8 mouse cellular contexts compared by ENCODE assay signal in the genomic region with DNA sequence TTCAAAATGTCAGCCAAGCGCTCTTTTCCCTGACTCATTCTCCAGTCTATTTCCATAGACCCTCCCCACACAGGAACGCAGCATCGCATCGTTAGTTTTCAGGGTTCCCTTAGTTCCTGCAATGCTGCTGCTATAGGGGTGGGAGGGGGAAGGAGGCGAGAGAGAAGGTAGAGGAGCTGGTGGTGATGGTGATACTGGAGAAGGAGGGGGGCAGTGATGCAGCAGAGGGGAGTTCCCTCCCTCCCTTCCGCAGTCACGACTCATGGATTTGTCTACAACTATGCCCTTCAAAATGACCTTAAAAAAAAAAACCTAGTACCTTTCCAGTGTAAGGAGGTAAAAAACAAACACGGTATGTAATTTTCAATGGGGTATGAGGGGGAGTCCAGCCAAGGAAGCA. TPM values are rescaled to one million over a fixed set of nuclear protein-coding genes. Genes with fewer than 3 reads are reported as not detected.
DNase-seq lines count a peak whose midpoint lies in the region; ATAC-seq and TF ChIP-seq lines count a peak whose summit lies in the region.

No protein-coding gene starts in this region.

- DNase-seq in layer of hippocampus, adult 2 months (ENCODE audit: low spot score in 2 of 2): peak in 1 of 2 experiments; percentile 39
- DNase-seq in layer of hippocampus, adult 18-20 months (ENCODE audit: low spot score in 2 of 2): no peak
- peak; percentile 62 for DNase-seq in ZHBTc4 (ENCODE audit: low read depth, low spot score)
- no peak for DNase-seq in layer of hippocampus, adult 11-12 months (ENCODE audit: low spot score)
- no peak for DNase-seq in layer of hippocampus, postnatal 14 days (ENCODE audit: low spot score in 2 of 2)

- H3K4me2 ChIP-seq in embryonic facial prominence, embryonic 15.5 days (replicated peaks): peak overlapping the region; percentile 92
- peak overlapping the region; percentile 88 for H3K4me2 ChIP-seq in limb, embryonic 13.5 days (replicated peaks)
- H3K4me2 ChIP-seq in stomach, embryonic 16.5 days (ENCODE audit: low read depth, low read length): peak overlapping the region; percentile 71

- H3K9me3 ChIP-seq in embryonic facial prominence, embryonic 15.5 days (replicated peaks): no peaks in the 10 kb centered on the region
- no peaks in the 10 kb centered on the region for H3K9me3 ChIP-seq in limb, embryonic 13.5 days
- H3K9me3 ChIP-seq in stomach, embryonic 16.5 days (replicated peaks; ENCODE audit: control insufficient read depth, low read length): no peaks in the 10 kb centered on the region

- 7% methylated on average over 8 of the region's 8 CpGs for WGBS in embryonic facial prominence, embryonic 15.5 days
- 7% methylated on average over 8 of the region's 8 CpGs for WGBS in limb, embryonic 13.5 days
- 10% methylated on average over 8 of the region's 8 CpGs for WGBS in stomach, embryonic 16.5 days

- no peaks in the 10 kb centered on the region for H3K36me3 ChIP-seq in embryonic facial prominence, embryonic 15.5 days
- no peaks in the 10 kb centered on the region for H3K36me3 ChIP-seq in limb, embryonic 13.5 days
- no peaks in the 10 kb centered on the region for H3K36me3 ChIP-seq in stomach, embryonic 16.5 days (ENCODE audit: control insufficient read depth, insufficient read depth, low read length)

- H3K27me3 ChIP-seq in embryonic facial prominence, embryonic 15.5 days: peaks cover 53% of the 10 kb centered on the region
- peaks cover 58% of the 10 kb centered on the region for H3K27me3 ChIP-seq in limb, embryonic 13.5 days
- peaks cover 4% of the 10 kb centered on the region; the same call in 1 of the 2 replicates for H3K27me3 ChIP-seq in stomach, embryonic 16.5 days (ENCODE audit: control insufficient read depth, insufficient read depth, low read length)

- H3K27ac ChIP-seq in layer of hippocampus, adult 2 months: peak overlapping the region; percentile 100
- no peak overlapping the region for H3K27ac ChIP-seq in embryonic facial prominence, embryonic 15.5 days (replicated peaks)
- H3K27ac ChIP-seq in limb, embryonic 13.5 days: no peak overlapping the region
- peak overlapping the region; percentile 91 for H3K27ac ChIP-seq in stomach, embryonic 16.5 days (ENCODE audit: low read length)

- no peak for TF ChIP-seq CTCF in layer of hippocampus, adult 2 months (conservative IDR thresholded peaks at IDR 0.05)

- H3K4me1 ChIP-seq in embryonic facial prominence, embryonic 15.5 days: peaks cover 28% of the 10 kb centered on the region
- H3K4me1 ChIP-seq in limb, embryonic 13.5 days: peaks cover 33% of the 10 kb centered on the region
- peaks cover 6% of the 10 kb centered on the region; the same call in 1 of the 2 replicates for H3K4me1 ChIP-seq in stomach, embryonic 16.5 days (ENCODE audit: control insufficient read depth, insufficient read depth, low read length)

- H3K4me3 ChIP-seq in layer of hippocampus, adult 2 months: peak overlapping the region; percentile 94
- peak overlapping the region; percentile 71 for H3K4me3 ChIP-seq in embryonic facial prominence, embryonic 15.5 days (replicated peaks)
- peak overlapping the region; percentile 61 for H3K4me3 ChIP-seq in limb, embryonic 13.5 days
- peak overlapping the region; percentile 67 for H3K4me3 ChIP-seq in stomach, embryonic 16.5 days (replicated peaks; ENCODE audit: low read length)

- no peak overlapping the region for H3K9ac ChIP-seq in embryonic facial prominence, embryonic 15.5 days
- no peak overlapping the region for H3K9ac ChIP-seq in limb, embryonic 13.5 days
- peak overlapping the region; percentile 83 for H3K9ac ChIP-seq in stomach, embryonic 16.5 days (ENCODE audit: low read length)

- ATAC-seq in embryonic facial prominence, embryonic 15.5 days (ENCODE audit: insufficient number of reproducible peaks, low FRiP score, low TSS enrichment, low read depth): no peak
- no peak for ATAC-seq in limb, embryonic 13.5 days (ENCODE audit: low FRiP score, low read depth)
- ATAC-seq in stomach, embryonic 16.5 days (ENCODE audit: insufficient read depth, low FRiP score): no peak

RNA-seq across cellular contexts. Expression of a gene that starts 1.4 kb away (rescaled TPM):
- total RNA-seq in layer of hippocampus, adult 2 months (2021): 1,000 to 10,000 TPM; 1,930 to 2,057 TPM
- total RNA-seq in layer of hippocampus, adult 18-20 months (2021): 1,000 to 10,000 TPM; 1,935 to 2,007 TPM
- 46.1 and 49.7 TPM in 2 replicates for polyA plus RNA-seq in embryonic facial prominence, embryonic 15.5 days (2015; fragmentation: Nextera tagmentation; extraction: Ambion mirVana)
- polyA plus RNA-seq in limb, embryonic 13.5 days (2015; fragmentation: Nextera tagmentation; extraction: Ambion mirVana): 7.8 and 8.2 TPM in 2 replicates
- 129 and 135 TPM in 2 replicates for polyA plus RNA-seq in stomach, embryonic 16.5 days (2015; fragmentation: Nextera tagmentation; extraction: Ambion mirVana)
- total RNA-seq in layer of hippocampus, postnatal 14 days (2021): 1,000 to 10,000 TPM; 1,876 to 1,908 TPM

Comparison
In these comparisons a context has a peak if more than half of its experiments do, and no peak if none do; other contexts are left out.
1. H3K27ac ChIP-seq: peak in layer of hippocampus, adult 2 months (single experiment) and stomach, embryonic 16.5 days (single experiment); none in embryonic facial prominence, embryonic 15.5 days (single experiment) and limb, embryonic 13.5 days (single experiment).
2. Peak in every context shown above with its lines, with median percentiles within 50 percentile points of each other: H3K4me3 ChIP-seq and H3K4me2 ChIP-seq.